Mouse (Mus musculus): ENCODE results near the gene Fto. TPM values are rescaled to one million over a fixed set of nuclear protein-coding genes. Genes with fewer than 3 reads are reported as not detected.

Gene Fto
- polyA plus RNA-seq, 1 experiment from 2014 or later, result 107 TPM

- 49% methylated on average over 3 of the region's 3 CpGs for WGBS
- Histone ChIP-seq H3K4me1 (peaks cover 43% of the 10 kb centered on the region), H3K4me3 (no peak overlapping the region), H3K36me3 (peaks cover 11% of the 10 kb centered on the region), H3K27me3 (no peaks in the 10 kb centered on the region), H3K9ac (no peak overlapping the region), H3K27ac (no peak overlapping the region), H3K4me2 (no peak overlapping the region), H3K9me3 (no peaks in the 10 kb centered on the region)
- no peak for ATAC-seq (ENCODE audit: insufficient number of reproducible peaks, insufficient read depth, low FRiP score, low TSS enrichment, low read depth)
These were observed 12.7 kb downstream of the Fto start for GRCm38 (mm10) chr8:91326018-91326417.

GRCm38 (mm10) chr8:91326946-91327345 is 13.6 kb downstream of the Fto start:
- Histone ChIP-seq H3K36me3 (peaks cover 11% of the 10 kb centered on the region), H3K4me2 (no peak overlapping the region), H3K9ac (no peak overlapping the region), H3K4me3 (no peak overlapping the region), H3K4me1 (peaks cover 51% of the 10 kb centered on the region), H3K27me3 (no peaks in the 10 kb centered on the region), H3K9me3 (no peaks in the 10 kb centered on the region), H3K27ac (no peak overlapping the region)
- 87% methylated on average over 6 of the region's 6 CpGs for WGBS
- ATAC-seq (ENCODE audit: insufficient number of reproducible peaks, insufficient read depth, low FRiP score, low TSS enrichment, low read depth), result no peak

GRCm38 (mm10) chr8:91327471-91328205 is 14.3 kb downstream of the Fto start:
- Histone ChIP-seq H3K9ac (no peak overlapping the region), H3K4me3 (no peak overlapping the region), H3K36me3 (peaks cover 11% of the 10 kb centered on the region), H3K4me1 (peaks cover 54% of the 10 kb centered on the region), H3K9me3 (no peaks in the 10 kb centered on the region), H3K4me2 (no peak overlapping the region), H3K27ac (no peak overlapping the region), H3K27me3 (no peaks in the 10 kb centered on the region)
- ATAC-seq (ENCODE audit: insufficient number of reproducible peaks, insufficient read depth, low FRiP score, low TSS enrichment, low read depth), result no peak
- 80% methylated on average over 11 of the region's 11 CpGs for whole genome bisulfite sequencing

DNA sequence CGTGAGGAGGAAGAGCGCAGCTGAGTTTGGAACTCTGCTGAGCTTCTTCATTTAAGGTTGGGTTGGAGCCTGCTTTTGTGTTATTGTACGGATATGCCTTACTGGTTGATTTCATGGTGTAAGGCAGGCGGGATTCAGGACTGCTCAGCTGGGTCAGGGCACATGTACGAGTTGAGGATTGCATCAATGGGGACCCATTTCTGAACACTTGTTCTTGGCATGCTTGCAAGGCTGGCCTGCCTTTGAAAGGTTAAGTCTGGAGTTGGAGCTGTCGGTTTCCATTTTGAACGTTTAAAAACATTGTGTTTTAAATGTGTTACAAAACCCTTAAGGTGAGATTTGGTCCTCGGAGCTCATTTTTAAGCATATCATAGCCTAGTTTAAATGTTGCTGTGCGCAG is 15.7 kb downstream of the Fto start:
- no peak overlapping the region for H3K4me3 ChIP-seq
- H3K36me3 ChIP-seq, result peaks cover 11% of the 10 kb centered on the region
- no peak for ATAC-seq (ENCODE audit: insufficient number of reproducible peaks, insufficient read depth, low FRiP score, low TSS enrichment, low read depth)
- no peaks in the 10 kb centered on the region for H3K27me3 ChIP-seq
- no peak overlapping the region for H3K27ac ChIP-seq
- no peak overlapping the region for H3K4me2 ChIP-seq
- no peak overlapping the region; the same call in 1 of the 2 replicates for H3K9ac ChIP-seq
- peaks cover 52% of the 10 kb centered on the region for H3K4me1 ChIP-seq
- 66% methylated on average over 9 of the region's 9 CpGs for WGBS
- no peaks in the 10 kb centered on the region for H3K9me3 ChIP-seq

DNA sequence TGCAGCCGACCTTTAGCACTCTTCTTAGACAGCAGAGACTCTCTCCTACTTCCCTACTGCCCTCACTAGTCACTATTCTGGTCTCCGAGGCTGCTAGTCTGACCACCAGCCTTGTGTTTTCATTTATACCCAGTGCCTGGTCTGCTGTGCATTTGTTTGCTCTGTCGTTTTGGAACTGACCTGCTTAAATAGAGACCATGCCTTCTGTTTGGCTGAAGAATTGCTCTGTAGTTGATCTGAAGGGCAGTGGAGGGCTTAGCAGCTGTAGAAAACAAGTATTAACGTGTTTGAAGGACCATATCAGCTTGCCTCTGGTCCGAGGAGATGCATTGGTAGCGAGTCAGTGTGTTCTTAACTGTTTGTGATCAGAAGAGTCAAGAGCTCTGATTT is 16.1 kb downstream of the Fto start:
- Histone ChIP-seq H3K27me3 (no peaks in the 10 kb centered on the region), H3K9me3 (no peaks in the 10 kb centered on the region), H3K4me1 (peaks cover 51% of the 10 kb centered on the region), H3K27ac (no peak overlapping the region), H3K4me2 (peak overlapping the region; percentile 21; the same call in 1 of the 2 replicates), H3K4me3 (no peak overlapping the region), H3K36me3 (peaks cover 11% of the 10 kb centered on the region), H3K9ac (peak overlapping the region; percentile 40; the same call in 1 of the 2 replicates)
- ATAC-seq (ENCODE audit: insufficient number of reproducible peaks, insufficient read depth, low FRiP score, low TSS enrichment, low read depth), result no peak
- WGBS, result 23% methylated on average over 6 of the region's 6 CpGs

DNA sequence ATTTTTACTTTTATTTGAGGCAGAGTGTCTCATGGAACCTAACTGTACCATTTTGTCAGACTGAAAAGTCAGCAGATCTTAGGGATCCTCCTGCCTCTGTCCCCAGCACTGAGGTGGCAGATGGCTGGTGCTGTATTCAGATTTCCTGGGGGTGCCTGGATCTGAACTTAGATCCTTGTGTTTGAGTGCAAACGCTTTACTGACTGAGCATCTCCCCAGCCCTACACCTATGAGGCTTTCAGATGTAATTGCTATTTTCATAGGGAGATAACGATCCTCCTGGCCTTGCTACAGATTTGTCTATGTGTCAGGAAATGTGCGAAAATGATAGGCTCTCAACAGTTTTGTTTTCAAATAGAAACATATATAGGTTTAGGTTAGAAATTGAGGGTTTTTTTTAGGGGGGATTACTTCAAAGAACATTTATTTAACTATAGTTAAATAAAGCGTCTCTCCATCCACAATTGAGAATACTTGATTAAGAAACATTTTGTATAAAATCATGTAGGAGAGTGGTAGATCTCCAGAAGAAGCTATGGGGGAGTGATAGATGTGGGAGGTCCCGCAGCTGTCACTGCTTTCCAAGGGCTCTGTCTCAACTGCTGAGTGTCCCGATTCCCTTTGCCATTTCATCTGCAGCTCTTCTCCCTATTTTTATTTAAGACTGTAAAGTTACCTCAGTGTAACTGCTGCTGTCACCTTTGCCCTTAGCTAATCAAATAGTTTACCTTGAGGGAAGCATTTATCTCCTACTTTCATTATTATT is 25.2 kb downstream of the Fto start:
- H3K27ac ChIP-seq, result no peak overlapping the region
- H3K27me3 ChIP-seq, result no peaks in the 10 kb centered on the region
- ATAC-seq (ENCODE audit: insufficient number of reproducible peaks, insufficient read depth, low FRiP score, low TSS enrichment, low read depth), result no peak
- H3K9me3 ChIP-seq, result 0 out of 2 replicates have a peak, but pooled peaks cover 5% of the 10 kb centered on the region
- no peak overlapping the region for H3K9ac ChIP-seq
- H3K4me1 ChIP-seq, result peaks cover 10% of the 10 kb centered on the region
- H3K4me2 ChIP-seq, result no peak overlapping the region
- peaks cover 3% of the 10 kb centered on the region for H3K36me3 ChIP-seq
- WGBS, result 88% methylated on average over 6 of the region's 6 CpGs
- no peak overlapping the region for H3K4me3 ChIP-seq

DNA sequence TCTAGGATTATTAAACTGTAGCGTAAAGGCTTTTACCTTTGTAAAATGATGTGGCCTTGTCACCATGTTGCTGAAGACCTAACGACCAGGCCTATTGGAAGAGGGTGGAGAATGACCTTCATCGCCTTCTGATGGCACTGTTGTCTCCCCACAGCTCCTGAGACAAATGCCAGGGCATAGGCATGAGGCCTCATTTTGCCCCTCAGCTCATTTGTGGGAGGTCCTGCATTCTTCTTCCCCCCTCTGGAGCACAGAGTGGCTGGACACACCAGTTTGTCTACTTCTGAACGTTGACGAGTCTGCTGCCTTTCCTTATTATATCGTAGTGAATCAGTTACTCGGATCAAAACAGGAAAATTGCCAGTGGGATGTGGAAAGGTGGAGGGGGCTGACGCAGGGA is 26.3 kb downstream of the Fto start:
- 0 out of 2 replicates have a peak, but pooled peaks cover 5% of the 10 kb centered on the region for H3K9me3 ChIP-seq

GRCm38 (mm10) chr8:91340746-91341145 is 27.4 kb downstream of the Fto start:
- Histone ChIP-seq H3K4me1 (peaks cover 10% of the 10 kb centered on the region), H3K27me3 (no peaks in the 10 kb centered on the region), H3K4me2 (no peak overlapping the region), H3K9ac (no peak overlapping the region), H3K9me3 (0 out of 2 replicates have a peak, but pooled peaks cover 5% of the 10 kb centered on the region), H3K4me3 (no peak overlapping the region), H3K27ac (no peak overlapping the region), H3K36me3 (peaks cover 3% of the 10 kb centered on the region; the same call in 1 of the 2 replicates)
- ATAC-seq (ENCODE audit: insufficient number of reproducible peaks, insufficient read depth, low FRiP score, low TSS enrichment, low read depth), result no peak
- WGBS, result 50% methylated on average over 1 of the region's 1 CpGs

More for the DNA sequence above, 26.3 kb downstream of the Fto start:
- peaks cover 10% of the 10 kb centered on the region for H3K4me1 ChIP-seq
- WGBS, result 75% methylated on average over 8 of the region's 8 CpGs
- peaks cover 3% of the 10 kb centered on the region for H3K36me3 ChIP-seq
- no peak overlapping the region for H3K9ac ChIP-seq
- H3K4me2 ChIP-seq, result no peak overlapping the region; the same call in 1 of the 2 replicates
- no peak for ATAC-seq (ENCODE audit: insufficient number of reproducible peaks, insufficient read depth, low FRiP score, low TSS enrichment, low read depth)
- no peak overlapping the region for H3K4me3 ChIP-seq
- no peak overlapping the region for H3K27ac ChIP-seq
- no peaks in the 10 kb centered on the region for H3K27me3 ChIP-seq

GRCm38 (mm10) chr8:91342196-91342595 is 28.9 kb downstream of the Fto start:
- Histone ChIP-seq H3K4me3 (no peak overlapping the region), H3K4me2 (no peak overlapping the region), H3K4me1 (peaks cover 12% of the 10 kb centered on the region), H3K27me3 (no peaks in the 10 kb centered on the region), H3K9ac (no peak overlapping the region), H3K9me3 (no peaks in the 10 kb centered on the region), H3K36me3 (peaks cover 3% of the 10 kb centered on the region; the same call in 1 of the 2 replicates), H3K27ac (no peak overlapping the region; the same call in 1 of the 2 replicates)
- WGBS, result 40% methylated on average over 5 of the region's 5 CpGs
- ATAC-seq (ENCODE audit: insufficient number of reproducible peaks, insufficient read depth, low FRiP score, low TSS enrichment, low read depth), result no peak

- H3K9ac ChIP-seq, result no peak overlapping the region
- H3K9me3 ChIP-seq, result no peaks in the 10 kb centered on the region
- no peaks in the 10 kb centered on the region for H3K27me3 ChIP-seq
- H3K27ac ChIP-seq, result no peak overlapping the region; the same call in 1 of the 2 replicates
- 78% methylated on average over 5 of the region's 5 CpGs for WGBS
- H3K4me1 ChIP-seq, result peaks cover 18% of the 10 kb centered on the region
- no peak overlapping the region for H3K4me2 ChIP-seq
- no peak overlapping the region for H3K4me3 ChIP-seq
- peaks cover 3% of the 10 kb centered on the region; the same call in 1 of the 2 replicates for H3K36me3 ChIP-seq
- ATAC-seq (ENCODE audit: insufficient number of reproducible peaks, insufficient read depth, low FRiP score, low TSS enrichment, low read depth), result no peak
These were observed 29.5 kb downstream of the Fto start for GRCm38 (mm10) chr8:91342798-91343197.

- H3K4me1 ChIP-seq, result peaks cover 15% of the 10 kb centered on the region
- no peak overlapping the region for H3K4me3 ChIP-seq
- no peak for ATAC-seq (ENCODE audit: insufficient number of reproducible peaks, insufficient read depth, low FRiP score, low TSS enrichment, low read depth)
- H3K9ac ChIP-seq, result no peak overlapping the region
- H3K36me3 ChIP-seq, result peaks cover 4% of the 10 kb centered on the region; the same call in 1 of the 2 replicates
- H3K9me3 ChIP-seq, result no peaks in the 10 kb centered on the region
- WGBS, result 88% methylated on average over 11 of the region's 11 CpGs
- no peak overlapping the region for H3K4me2 ChIP-seq
- no peaks in the 10 kb centered on the region for H3K27me3 ChIP-seq
- no peak overlapping the region for H3K27ac ChIP-seq
These were observed 31.3 kb downstream of the Fto start for GRCm38 (mm10) chr8:91344659-91345058.
